Mouse (Mus musculus): ENCODE data around the gene Lbh. TPM values are rescaled to one million over a fixed set of nuclear protein-coding genes. Genes with fewer than 3 reads are reported as not detected.

Gene Lbh
- polyA plus RNA-seq, 1 experiment from 2014 or later = 4.5 TPM

GRCm38 (mm10) chr17:72933116-72933515 lies 15.0 kb downstream of the Lbh start:
- WGBS = 94% methylated on average over 4 of the region's 4 CpGs
- H3K36me3 ChIP-seq (replicated peaks) = peaks cover 36% of the 10 kb centered on the region; the same call in 1 of the 2 replicates
- ATAC-seq (ENCODE audit: low FRiP score) = no peak
- no peaks in the 10 kb centered on the region for H3K27me3 ChIP-seq
- H3K9me3 ChIP-seq = 0 out of 2 replicates have a peak, but pooled peaks cover 10% of the 10 kb centered on the region
- no peak overlapping the region for H3K4me3 ChIP-seq (replicated peaks)
- H3K4me2 ChIP-seq = no peak overlapping the region
- H3K9ac ChIP-seq = no peak overlapping the region
- peaks cover 20% of the 10 kb centered on the region for H3K4me1 ChIP-seq
- no peak overlapping the region for H3K27ac ChIP-seq

- peaks cover 29% of the 10 kb centered on the region for H3K36me3 ChIP-seq (replicated peaks)
- H3K9ac ChIP-seq = no peak overlapping the region
- H3K9me3 ChIP-seq = 0 out of 2 replicates have a peak, but pooled peaks cover 10% of the 10 kb centered on the region
- no peaks in the 10 kb centered on the region for H3K27me3 ChIP-seq
- peaks cover 20% of the 10 kb centered on the region for H3K4me1 ChIP-seq
- no peak overlapping the region for H3K27ac ChIP-seq
- H3K4me3 ChIP-seq (replicated peaks) = no peak overlapping the region
- no peak overlapping the region for H3K4me2 ChIP-seq
- 41% methylated on average over 2 of the region's 2 CpGs for WGBS
- ATAC-seq (ENCODE audit: low FRiP score) = no peak
These were observed 16.0 kb downstream of the Lbh start for GRCm38 (mm10) chr17:72934146-72934545.

DNA sequence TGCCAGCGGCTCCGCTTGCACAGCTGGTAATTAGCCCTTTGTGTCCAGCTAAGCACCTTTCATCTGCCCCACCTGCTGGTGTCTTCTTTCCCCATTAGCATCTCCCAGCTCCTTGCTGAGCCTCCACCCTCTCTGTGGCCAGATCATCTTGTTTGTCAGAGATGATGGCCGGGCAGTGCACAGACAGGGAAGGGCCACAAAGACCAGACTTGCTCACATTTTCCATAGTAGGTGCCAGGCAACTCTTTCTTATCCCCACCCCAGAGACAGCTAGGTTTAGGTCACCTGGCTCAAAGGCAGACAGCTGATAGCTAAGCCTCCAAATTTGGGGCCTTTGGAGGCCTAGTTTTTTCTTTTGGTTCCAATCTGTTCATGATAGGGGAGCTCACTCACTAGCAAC lies 16.5 kb downstream of the Lbh start:
- Histone ChIP-seq H3K27me3 (no peaks in the 10 kb centered on the region), H3K4me2 (no peak overlapping the region), H3K36me3 (replicated peaks) (peaks cover 31% of the 10 kb centered on the region), H3K9ac (no peak overlapping the region), H3K4me1 (peaks cover 20% of the 10 kb centered on the region), H3K9me3 (0 out of 2 replicates have a peak, but pooled peaks cover 10% of the 10 kb centered on the region), H3K27ac (no peak overlapping the region), H3K4me3 (replicated peaks) (no peak overlapping the region)
- ATAC-seq (ENCODE audit: low FRiP score) = no peak
- WGBS = 19% methylated on average over 3 of the region's 3 CpGs

DNA sequence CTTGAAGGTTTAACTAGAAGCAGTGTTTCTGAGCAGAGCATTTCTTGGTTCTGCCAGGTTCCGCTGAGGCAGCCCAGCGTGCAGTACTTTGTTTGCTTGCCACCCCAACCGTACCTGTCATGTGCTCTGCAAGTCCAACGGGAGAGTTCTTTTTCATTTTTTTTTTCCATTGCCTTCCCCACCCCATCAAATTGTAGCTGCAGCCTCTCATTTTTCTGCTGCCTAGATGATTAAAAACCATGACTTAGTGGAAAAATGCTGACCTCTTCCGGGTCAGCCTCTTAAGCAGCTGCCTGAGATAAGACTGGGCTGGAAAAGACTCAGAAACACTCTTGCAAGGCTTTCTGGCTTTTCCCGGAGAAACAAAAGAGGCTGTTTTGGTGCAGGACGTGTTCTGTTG lies 17.8 kb downstream of the Lbh start:
- whole genome bisulfite sequencing = 72% methylated on average over 7 of the region's 7 CpGs
- Histone ChIP-seq H3K4me2 (no peak overlapping the region), H3K9ac (no peak overlapping the region), H3K27ac (no peak overlapping the region), H3K4me3 (replicated peaks) (no peak overlapping the region), H3K27me3 (no peaks in the 10 kb centered on the region), H3K4me1 (peaks cover 20% of the 10 kb centered on the region), H3K36me3 (replicated peaks) (peaks cover 36% of the 10 kb centered on the region), H3K9me3 (0 out of 2 replicates have a peak, but pooled peaks cover 10% of the 10 kb centered on the region)
- no peak for ATAC-seq (ENCODE audit: low FRiP score)

DNA sequence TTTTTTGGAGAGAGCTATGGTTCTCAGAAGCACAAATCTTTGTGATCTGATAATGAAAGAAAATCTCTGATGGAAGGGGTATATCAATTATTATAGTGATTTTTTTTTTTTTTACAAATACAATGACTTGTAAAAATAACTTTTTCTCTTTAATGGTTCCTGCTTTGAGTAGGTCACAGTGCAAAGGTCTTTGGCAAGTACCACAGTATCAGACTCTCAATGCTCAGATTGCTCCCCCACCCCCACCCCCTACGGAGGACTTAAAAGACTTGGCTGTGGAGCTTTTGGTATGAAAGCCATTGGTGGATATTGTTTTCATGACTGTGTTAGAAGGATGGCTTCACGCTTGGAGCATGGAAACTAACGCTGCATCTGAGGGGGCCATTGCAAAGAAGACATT lies 18.2 kb downstream of the Lbh start:
- WGBS = 87% methylated on average over 3 of the region's 3 CpGs
- peaks cover 40% of the 10 kb centered on the region for H3K36me3 ChIP-seq (replicated peaks)
- no peak for ATAC-seq (ENCODE audit: low FRiP score)

DNA sequence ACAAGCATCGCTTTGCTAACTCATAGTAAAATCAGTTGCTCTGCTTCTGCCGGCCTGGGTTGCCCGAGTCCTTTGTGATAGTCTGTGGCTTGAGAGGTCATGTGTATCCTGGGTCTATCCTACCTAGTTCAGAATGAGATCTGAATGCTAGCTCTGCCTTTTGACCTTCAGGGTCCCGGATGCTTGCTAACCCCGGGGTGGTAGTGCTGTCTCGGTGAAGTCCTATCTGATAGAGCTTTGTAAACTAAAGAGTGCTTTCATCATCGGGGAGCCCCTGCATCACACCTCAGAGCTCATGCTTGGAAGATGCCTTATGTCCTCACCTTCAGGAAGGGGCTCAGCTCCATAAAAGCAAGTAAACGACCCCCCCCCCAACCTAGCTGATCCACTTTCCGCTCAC lies 19.1 kb downstream of the Lbh start:
- no peak for ATAC-seq (ENCODE audit: low FRiP score)
- Histone ChIP-seq H3K4me2 (no peak overlapping the region), H3K9me3 (0 out of 2 replicates have a peak, but pooled peaks cover 8% of the 10 kb centered on the region), H3K4me1 (peaks cover 20% of the 10 kb centered on the region), H3K27me3 (no peaks in the 10 kb centered on the region), H3K27ac (no peak overlapping the region), H3K4me3 (replicated peaks) (no peak overlapping the region), H3K9ac (no peak overlapping the region), H3K36me3 (replicated peaks) (peaks cover 40% of the 10 kb centered on the region)
- WGBS = 95% methylated on average over 9 of the region's 9 CpGs

More for the DNA sequence above, 18.2 kb downstream of the Lbh start:
- no peak overlapping the region for H3K9ac ChIP-seq
- 0 out of 2 replicates have a peak, but pooled peaks cover 10% of the 10 kb centered on the region for H3K9me3 ChIP-seq
- no peak overlapping the region for H3K27ac ChIP-seq
- H3K4me3 ChIP-seq (replicated peaks) = no peak overlapping the region
- no peaks in the 10 kb centered on the region for H3K27me3 ChIP-seq
- peaks cover 20% of the 10 kb centered on the region for H3K4me1 ChIP-seq
- no peak overlapping the region for H3K4me2 ChIP-seq

GRCm38 (mm10) chr17:72938026-72938795 lies 20.1 kb downstream of the Lbh start:
- no peak for ATAC-seq (ENCODE audit: low FRiP score)
- Histone ChIP-seq H3K4me2 (no peak overlapping the region), H3K36me3 (replicated peaks) (peaks cover 39% of the 10 kb centered on the region), H3K9ac (no peak overlapping the region), H3K9me3 (no peaks in the 10 kb centered on the region), H3K27me3 (no peaks in the 10 kb centered on the region), H3K4me1 (peaks cover 20% of the 10 kb centered on the region), H3K27ac (no peak overlapping the region), H3K4me3 (replicated peaks) (no peak overlapping the region)
- 87% methylated on average over 11 of the region's 11 CpGs for WGBS

DNA sequence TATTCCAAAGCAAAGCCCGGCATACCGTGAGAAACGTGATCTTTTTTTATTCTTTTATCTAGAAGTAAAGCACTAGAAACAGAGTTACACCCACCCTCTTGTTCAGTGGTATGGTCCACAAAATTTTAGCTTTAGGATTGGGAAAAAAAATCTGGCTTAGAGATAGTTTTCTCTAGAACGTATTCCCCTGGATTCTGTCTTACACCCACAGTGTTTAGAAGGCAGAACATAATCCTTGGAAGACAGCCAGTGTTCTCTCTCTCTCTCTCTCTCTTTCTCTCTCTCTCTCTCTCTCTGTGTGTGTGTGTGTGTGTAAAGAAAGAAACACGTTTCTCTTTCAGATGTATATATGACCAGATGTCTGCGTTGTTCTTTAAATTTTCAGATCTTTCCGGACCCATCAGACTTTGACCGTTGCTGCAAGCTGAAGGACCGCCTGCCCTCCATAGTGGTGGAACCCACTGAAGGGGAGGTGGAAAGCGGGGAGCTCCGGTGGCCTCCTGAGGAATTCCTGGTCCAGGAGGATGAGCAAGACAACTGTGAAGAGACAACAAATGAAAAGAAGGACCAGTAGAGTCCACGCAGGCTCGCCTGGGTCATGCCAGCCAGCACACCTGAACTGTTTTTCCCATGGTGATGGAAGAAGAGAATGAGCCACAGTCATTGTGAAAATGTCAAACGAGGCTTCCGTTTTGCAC lies 20.9 kb downstream of the Lbh start:
- Histone ChIP-seq H3K4me3 (replicated peaks) (no peak overlapping the region), H3K4me2 (no peak overlapping the region), H3K27me3 (no peaks in the 10 kb centered on the region), H3K9ac (no peak overlapping the region), H3K36me3 (replicated peaks) (peaks cover 34% of the 10 kb centered on the region), H3K27ac (no peak overlapping the region), H3K9me3 (no peaks in the 10 kb centered on the region), H3K4me1 (peaks cover 17% of the 10 kb centered on the region)
- no peak for ATAC-seq (ENCODE audit: low FRiP score)
- 94% methylated on average over 15 of the region's 15 CpGs for WGBS

DNA sequence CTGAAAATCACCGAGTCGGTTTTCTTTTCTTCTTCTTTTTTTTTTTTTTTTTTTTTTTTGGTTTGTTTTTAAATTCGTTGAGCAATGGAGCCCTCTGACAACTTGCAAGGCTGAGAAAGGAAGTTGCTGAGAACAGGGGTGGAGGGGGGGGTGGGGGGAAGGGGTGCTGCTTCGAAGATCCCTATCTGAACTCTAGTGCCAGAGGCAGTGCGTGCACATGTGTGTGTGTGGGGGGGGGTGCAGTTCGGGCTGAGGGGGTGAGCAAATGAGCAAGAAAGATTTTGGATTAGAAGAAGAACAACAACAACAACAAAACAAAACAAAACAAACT lies 21.4 kb downstream of the Lbh start:
- no peak overlapping the region for H3K27ac ChIP-seq
- H3K9ac ChIP-seq = no peak overlapping the region
- H3K4me2 ChIP-seq = no peak overlapping the region
- 88% methylated on average over 6 of the region's 6 CpGs for WGBS
- no peaks in the 10 kb centered on the region for H3K9me3 ChIP-seq
- no peak overlapping the region for H3K4me3 ChIP-seq (replicated peaks)
- H3K36me3 ChIP-seq (replicated peaks) = peaks cover 33% of the 10 kb centered on the region
- peaks cover 12% of the 10 kb centered on the region for H3K4me1 ChIP-seq
- no peak for ATAC-seq (ENCODE audit: low FRiP score)
- no peaks in the 10 kb centered on the region for H3K27me3 ChIP-seq

DNA sequence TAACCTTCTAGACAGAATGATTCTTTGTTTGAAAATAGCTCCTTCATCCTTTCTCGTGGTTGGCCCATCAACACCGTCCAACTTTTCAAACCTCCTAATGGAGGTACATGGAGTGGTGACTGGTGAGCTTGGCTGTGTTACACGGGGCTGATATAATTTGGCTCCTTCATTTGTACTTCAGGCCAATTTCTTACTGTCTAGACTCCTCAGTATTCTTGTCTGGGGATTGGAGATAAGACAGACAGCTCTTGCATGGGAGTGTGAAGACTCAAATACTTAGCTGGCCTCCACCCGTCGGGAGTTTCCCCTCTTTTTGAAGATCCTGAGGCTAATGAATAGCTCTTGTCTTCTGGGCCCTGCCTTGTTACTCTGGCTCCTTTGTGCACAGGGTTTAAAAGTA lies 26.3 kb downstream of the Lbh start:
- no peak overlapping the region for H3K4me3 ChIP-seq (replicated peaks)
- no peak overlapping the region for H3K4me2 ChIP-seq
- no peak overlapping the region for H3K27ac ChIP-seq
- ATAC-seq (ENCODE audit: low FRiP score) = no peak
- H3K27me3 ChIP-seq = no peaks in the 10 kb centered on the region
- H3K9ac ChIP-seq = no peak overlapping the region
- WGBS = 86% methylated on average over 5 of the region's 5 CpGs
- no peaks in the 10 kb centered on the region for H3K4me1 ChIP-seq
- no peaks in the 10 kb centered on the region for H3K9me3 ChIP-seq
- peaks cover 28% of the 10 kb centered on the region for H3K36me3 ChIP-seq (replicated peaks)

DNA sequence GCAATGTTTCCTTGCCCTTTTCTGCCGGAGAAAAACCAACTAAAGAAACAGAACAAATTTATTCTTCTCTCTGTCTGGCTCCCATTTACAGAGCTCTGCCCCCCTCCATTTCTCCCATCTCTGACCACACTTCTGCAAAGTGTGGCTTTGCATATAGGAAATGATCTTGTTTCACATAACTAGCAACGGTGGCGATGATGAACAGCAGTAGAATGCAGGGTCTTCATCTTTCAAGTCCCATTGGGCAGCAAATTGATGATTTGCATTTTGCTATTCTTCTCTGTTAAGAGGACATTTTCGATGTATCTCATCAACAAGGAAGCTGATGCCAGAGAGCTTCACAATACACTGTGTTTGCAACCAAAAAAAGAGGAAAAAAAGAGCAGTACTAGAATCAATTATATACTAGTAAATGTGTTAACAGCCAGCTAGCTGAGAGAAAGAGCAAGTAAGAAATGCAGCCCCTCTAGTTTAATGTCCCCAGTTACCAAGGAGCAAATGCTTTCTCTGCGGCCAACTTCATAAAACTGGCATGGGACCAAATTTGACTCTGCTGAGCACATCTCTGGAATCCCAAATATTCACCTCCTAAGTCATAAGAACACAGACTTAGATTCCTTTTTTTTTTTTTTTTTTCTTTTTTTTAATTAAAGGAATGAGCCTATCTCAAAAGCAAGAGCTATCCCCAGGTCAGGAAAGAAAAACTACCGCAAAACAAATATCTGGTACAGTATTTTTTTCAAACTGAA lies 29.2 kb downstream of the Lbh start:
- no peak for ATAC-seq (ENCODE audit: low FRiP score)
- H3K4me1 ChIP-seq = no peaks in the 10 kb centered on the region
- no peak overlapping the region for H3K4me2 ChIP-seq
- 87% methylated on average over 6 of the region's 6 CpGs for WGBS
- no peak overlapping the region for H3K4me3 ChIP-seq (replicated peaks)
- no peak overlapping the region for H3K27ac ChIP-seq
- H3K9me3 ChIP-seq = no peaks in the 10 kb centered on the region
- H3K36me3 ChIP-seq (replicated peaks) = peaks cover 3% of the 10 kb centered on the region; the same call in 1 of the 2 replicates
- H3K9ac ChIP-seq = no peak overlapping the region
- no peaks in the 10 kb centered on the region for H3K27me3 ChIP-seq

DNA sequence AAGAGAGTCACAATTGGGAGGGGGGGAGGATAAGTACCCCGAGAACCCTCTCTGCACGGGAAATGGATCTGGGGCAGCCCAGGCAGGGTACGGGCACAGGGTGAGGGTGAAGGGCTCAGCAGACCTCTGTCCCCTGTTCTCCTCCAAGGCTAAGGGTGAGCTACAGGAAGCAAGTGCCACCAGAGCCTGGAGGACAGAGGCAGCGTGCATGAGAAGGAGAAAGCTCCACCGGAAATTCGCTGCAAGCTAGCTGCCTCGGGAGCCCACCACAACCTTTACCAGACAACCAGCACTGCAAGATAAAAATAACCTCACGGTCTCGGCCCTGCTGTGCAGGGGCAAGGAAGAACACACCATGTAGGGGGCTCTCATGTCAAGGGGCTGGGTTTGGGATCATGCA lies 30.0 kb downstream of the Lbh start:
- Histone ChIP-seq H3K9me3 (no peaks in the 10 kb centered on the region), H3K27ac (no peak overlapping the region), H3K4me2 (no peak overlapping the region), H3K27me3 (no peaks in the 10 kb centered on the region), H3K4me1 (peaks cover under 1% of the 10 kb centered on the region; the same call in 1 of the 2 replicates), H3K9ac (no peak overlapping the region), H3K4me3 (replicated peaks) (no peak overlapping the region), H3K36me3 (replicated peaks) (no peaks in the 10 kb centered on the region)
- 82% methylated on average over 9 of the region's 9 CpGs for WGBS
- ATAC-seq (ENCODE audit: low FRiP score) = no peak

All from forebrain, embryonic 12.5 days (tissue).